Mouse (Mus musculus) monocyte, adult 5-6 weeks (primary cell): ENCODE measurements around the gene Arid1b. TPM values are rescaled to one million over a fixed set of nuclear protein-coding genes. Genes with fewer than 3 reads are reported as not detected.

ENCODE experiments used
- ATAC-seq: fragments of 153-309, 156-312 bp; replicated peaks from 2 replicates; pipeline ENCODE4 v1.8.0; 2017; ENCODE audit warnings: mild to moderate bottlenecking; ENCODE audit not compliant: low TSS enrichment, insufficient number of reproducible peaks, severe bottlenecking, poor library complexity, low FRiP score
- total RNA-seq: library from RNA; stranded (forward); fragments of 200-1000, 200-491, 200-594 nt; gene quantifications from 3 replicates; pipeline ENCODE4 v1.2.3, GENCODE M21; 2017

Gene Arid1b
- total RNA-seq, 1 experiment from 2014 or later: 15.9 TPM

DNA sequence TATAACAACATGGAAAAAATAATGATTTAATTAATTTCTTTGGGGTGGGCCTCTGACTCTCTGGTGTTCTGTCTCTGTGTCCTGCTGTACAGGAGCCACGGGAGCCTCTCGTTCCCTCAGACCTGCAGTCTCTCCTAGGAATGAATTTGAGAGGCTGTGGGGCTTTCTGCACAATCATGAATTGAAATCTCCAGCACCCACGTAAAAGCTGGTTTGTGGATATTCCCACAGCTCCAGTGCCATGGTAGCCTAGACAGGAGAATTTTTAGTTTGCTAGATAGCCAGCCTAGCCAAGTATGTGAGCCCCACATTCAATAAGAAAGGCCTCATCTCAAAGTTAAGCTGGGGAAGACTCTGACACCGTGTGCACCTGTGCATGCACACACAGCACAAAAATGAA, 335.3 kb downstream of the Arid1b start:
- ATAC-seq: no peak

DNA sequence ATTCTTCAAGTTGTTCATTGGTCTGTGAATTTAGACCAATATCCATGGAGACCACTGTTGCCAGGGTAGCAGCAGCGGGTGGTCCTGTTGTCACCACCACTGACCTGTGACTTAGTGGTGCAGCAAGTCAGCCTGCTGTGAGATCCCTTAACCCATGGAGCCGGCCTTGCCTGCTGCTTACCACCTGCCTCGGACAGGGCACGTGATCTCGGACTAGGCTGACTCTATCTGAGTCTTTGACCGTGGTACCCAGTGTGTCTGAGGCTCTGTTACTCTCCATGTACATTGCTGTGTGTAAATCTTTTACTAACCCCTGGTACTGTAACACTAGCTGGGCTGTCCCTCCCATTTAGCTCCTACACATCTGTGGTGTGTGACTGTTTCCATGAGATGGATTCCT, 335.9 kb downstream of the Arid1b start:
- no peak for ATAC-seq

DNA sequence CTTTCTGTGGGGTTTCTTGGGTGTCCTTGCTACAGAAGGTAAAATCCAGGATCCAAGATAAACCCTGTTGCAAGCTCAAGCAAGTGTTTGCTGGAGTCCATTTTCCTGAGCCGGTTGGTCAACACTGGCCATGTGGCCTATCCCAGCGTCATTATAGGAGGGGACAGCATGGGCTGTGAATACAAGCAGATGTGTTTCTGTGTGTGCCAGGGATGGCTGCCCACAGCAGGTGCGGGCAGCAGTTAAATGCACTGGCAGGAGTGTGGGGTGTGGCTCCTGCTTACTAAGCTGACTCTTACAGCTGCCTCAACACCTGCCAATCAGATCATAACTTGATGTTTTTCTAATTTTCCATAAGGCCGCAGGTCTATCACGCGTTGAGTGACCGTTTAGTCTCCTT, 336.5 kb downstream of the Arid1b start:
- ATAC-seq: no peak

DNA sequence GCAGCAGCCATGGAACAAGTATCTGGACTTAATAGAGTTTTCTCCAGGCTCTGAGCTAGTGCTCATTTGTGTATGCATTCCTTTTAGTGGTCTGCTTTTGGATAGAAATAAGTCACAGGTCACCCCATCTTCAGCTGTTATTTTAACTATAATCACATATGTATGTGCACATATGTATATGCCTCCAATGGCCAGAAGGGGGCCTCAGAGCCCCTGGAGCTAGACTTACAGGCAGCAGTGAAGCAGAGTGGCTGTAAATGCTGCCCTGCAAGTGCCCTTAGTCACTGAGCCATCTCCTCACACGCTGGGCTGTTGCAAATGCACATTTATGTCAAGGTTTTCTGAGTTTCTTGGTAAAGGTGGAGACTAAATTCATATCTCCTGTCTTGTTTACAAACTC, 337.3 kb downstream of the Arid1b start:
- no peak for ATAC-seq

DNA sequence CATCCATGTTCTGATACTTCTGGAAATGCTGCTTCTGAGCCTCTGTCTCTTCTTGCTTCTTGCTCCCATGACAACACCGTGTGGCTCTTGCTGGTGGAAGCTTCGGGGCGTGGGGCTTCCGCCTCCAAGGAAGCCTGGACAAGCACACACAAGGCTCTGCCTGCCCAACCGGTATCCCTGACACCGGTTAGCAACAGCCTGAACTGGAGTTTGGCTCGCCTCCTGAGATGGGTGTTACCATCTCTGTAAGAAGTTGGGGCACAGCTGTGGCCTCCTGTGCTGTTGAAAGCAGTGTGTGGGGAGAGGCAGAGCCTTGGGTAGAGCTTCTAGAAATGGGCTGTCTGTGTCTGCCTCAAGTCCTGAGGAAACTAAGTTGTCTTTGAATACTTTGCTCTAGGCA, 340.4 kb downstream of the Arid1b start:
- ATAC-seq: no peak

DNA sequence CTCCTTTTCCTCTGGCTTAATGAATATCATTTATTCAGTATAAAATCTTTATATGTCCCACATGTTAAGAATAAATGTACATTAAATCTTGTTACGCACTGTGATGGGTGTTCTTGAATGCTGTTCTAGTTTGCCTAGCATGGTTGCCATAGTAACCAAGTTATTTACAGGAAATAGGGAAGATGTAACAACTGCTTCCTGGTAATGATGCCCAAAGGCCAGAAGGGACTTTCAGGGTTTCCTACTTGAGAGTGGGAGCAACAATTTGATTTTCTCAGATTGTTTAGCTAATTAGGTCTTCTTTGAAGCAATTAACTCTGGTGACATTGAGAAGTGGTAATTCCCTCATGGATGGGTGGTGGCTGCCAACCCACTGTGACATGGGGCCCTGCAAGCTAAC, 350.3 kb downstream of the Arid1b start:
- ATAC-seq: no peak

DNA sequence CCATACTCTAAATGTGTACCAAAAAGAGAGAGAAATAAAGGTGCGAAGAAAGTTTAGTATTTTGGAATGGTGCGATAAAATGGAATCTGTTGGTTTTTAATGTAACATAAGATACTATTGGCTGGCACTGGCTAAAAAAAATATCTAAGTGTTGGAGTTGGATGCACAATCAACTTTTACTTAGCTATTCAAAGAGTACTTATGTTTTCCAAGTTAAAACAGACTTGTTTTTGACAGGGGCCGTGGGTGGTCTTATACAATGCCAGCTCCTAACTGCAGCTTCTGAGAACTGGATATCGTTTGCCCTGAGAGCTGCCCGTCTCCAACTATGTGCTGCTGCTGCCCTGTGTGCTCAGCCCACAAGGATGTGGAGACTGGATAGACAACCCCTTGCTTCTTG, 351.7 kb downstream of the Arid1b start:
- no peak for ATAC-seq

DNA sequence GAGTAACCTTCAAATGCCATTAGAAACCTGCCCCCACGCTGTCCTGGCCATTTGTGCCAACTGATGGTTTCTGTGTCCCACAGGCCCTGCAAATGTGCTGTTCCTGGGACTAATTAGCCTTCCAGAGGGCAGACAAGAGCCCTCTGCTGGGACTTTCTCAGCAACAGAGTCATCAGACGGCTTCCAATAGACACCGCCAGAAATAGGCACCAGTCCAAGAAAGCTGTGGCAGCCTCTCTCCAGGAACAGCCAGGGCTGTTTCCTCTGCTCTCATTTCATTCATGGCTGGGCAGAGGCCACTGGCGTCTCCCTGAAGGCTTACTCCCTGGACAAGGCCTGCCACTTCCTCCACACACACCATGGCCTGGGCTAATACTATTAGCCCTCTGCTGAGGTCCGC, 358.8 kb downstream of the Arid1b start:
- ATAC-seq: no peak

DNA sequence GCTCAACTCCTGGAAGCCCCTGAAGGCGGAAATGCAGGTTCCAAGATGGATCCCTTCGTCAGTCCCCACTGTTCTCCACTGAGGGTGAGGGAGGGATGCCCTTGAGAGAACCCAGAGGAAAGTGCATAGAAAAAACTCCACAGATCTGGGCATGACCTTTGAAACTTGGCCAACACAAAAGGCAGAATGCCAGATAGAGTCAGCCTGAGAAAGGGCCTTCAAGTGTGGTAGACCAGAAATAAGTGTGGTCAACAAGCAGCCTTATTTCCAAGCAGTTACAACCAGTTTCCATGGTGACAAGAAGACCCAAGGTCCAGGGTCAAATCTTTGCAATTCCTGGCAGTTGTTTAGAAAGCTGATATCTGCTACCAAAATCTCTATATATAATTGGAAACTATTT, 366.6 kb downstream of the Arid1b start:
- ATAC-seq: no peak

DNA sequence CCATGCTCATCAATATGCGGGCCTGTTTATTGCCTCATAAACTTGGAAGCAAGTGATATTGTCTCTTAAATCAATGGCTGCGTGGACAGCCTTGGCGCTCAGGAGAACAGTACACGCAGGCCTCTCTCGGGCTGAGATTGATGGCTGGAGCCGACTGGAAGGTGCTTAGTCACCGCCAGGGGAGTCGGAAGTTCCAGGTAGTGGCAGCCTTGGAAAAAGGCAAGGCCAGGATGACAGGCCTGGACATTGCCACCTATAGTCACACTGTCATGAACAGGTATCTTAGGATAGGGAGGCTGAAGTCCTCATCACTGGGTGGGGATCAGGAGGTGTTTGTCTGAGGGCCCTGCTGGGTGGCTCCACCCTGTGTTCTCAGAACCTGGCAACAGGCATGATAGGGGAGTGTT, 371.9 kb downstream of the Arid1b start:
- no peak for ATAC-seq

DNA sequence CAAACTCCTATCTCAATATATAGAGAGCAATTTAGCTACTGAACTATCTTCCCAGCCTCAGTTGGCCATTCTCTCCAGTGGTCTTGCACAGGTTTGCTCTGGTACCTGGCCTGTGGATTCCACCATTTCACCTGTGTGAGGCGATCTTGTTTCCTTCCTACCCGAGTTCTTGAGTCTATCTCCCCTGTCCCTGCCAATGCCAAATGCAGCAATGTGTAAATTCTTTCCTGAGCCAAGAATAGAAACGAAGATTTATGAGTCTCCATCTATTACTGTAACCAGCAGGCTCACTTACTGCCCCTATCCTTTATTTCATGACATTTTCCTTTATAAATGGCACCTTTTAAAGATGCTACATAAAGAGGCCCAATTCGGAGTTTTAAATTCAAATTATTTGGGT, 376.9 kb downstream of the Arid1b start:
- no peak for ATAC-seq

DNA sequence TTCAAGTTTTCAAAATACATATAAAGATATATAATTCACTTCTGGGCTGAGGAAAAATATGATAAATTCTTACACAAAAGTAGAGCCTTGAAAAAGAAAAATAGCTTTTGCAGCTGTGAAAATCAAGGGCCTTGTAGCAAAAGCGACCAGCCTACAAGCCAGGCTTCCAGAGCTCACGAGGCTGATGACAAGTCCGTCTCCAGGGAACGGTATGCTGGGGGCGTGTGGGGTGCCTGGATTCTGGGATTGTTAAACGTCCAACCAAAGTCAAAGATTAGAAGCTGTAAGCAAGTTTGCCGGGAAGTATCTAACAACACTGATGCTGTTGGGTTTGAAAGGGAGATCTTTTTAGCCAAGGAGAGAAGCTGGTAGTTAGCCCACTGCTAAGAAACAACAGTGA, 377.4 kb downstream of the Arid1b start:
- no peak for ATAC-seq

DNA sequence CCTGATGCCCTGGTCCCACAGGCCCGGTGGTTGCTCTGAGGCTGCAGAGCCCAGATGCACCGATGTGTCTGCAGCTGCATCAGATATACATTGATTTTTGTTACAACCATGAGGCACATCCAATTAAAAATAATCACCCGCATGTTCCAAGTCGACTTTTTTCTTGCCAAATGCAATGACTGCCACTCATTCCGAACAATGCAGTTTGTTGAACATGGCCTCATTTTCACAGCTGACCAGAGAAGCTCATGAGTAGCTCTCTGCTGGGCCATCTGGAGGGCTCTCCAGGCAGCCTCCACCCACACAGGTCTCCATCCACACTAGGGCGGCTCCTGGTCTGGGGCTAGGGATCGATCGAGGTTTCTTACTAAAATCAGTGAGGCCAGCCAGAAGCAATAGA, 378.8 kb downstream of the Arid1b start:
- no peak for ATAC-seq

DNA sequence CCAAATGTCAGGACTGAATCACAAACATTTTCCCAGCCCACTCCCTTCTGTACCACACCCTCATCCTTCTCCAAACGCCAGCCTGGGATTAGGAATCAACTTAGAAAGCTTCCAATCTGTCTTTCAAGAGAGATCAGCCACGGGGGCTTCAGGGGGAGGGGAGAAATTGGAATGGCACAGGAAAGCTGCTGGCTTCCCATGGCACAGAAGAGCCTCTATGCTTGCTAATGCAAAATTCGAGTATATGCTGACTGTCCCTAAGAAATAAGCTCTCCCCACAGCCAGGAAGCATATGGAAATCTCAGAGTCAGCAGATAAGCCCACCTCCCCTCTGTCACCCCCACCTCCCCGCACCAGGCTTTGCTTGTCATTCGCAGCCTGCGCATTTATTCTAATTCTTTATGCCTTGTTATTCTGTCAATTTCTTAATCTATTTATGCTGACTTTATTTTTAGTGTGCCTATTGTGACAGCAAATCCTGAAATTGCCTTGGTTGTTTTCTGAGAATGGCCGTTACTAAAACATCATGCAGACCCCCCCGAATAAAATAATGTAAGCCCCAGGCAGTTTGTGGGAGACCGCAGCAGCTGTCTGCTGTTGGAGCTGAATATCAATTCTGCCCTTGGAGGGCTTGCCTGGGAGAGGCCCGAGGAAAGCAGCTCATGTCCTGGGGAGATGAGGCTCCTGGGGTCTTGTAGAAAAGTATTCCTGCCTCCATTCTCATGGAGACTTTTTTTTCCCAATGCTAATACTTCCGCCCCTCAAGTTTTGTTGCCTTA, 383.2 kb downstream of the Arid1b start:
- no peak for ATAC-seq

DNA sequence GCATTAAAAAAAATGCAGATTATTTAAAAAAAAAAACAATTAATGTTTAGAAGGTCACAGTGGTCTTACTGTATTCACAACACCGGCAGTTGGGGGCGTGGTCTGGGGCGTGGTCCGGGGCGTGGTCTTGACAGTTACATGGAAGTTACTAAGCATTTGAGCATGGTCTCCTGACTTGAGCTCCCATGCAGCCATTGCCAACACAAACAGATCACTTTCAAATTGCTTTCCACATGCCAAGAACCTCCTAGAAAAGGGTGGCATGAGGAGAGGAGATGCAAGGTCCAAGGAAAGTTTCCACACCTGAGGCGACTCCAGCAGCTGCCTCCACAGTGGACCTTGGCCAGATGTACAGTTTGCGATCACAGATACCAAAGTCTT, 383.8 kb downstream of the Arid1b start:
- no peak for ATAC-seq

DNA sequence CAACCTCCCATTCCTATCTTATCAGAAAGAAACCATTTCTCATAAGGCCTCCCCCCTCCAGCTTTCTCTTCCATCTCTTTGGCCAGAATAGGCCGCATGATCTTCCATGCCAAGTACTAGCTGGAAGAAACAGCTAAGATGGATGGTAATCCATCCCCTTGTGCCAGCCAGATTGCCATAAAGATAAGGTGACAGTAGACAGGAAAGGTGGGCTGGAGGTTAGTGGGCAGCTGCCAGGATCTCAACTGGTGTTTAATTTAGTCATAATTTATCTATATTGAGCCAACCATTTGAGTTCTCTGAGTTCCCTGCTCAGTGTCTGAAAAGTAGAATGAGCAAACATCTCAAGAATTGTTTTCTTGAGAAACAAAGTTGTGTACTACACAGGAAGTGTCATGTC, 391.6 kb downstream of the Arid1b start:
- no peak for ATAC-seq

DNA sequence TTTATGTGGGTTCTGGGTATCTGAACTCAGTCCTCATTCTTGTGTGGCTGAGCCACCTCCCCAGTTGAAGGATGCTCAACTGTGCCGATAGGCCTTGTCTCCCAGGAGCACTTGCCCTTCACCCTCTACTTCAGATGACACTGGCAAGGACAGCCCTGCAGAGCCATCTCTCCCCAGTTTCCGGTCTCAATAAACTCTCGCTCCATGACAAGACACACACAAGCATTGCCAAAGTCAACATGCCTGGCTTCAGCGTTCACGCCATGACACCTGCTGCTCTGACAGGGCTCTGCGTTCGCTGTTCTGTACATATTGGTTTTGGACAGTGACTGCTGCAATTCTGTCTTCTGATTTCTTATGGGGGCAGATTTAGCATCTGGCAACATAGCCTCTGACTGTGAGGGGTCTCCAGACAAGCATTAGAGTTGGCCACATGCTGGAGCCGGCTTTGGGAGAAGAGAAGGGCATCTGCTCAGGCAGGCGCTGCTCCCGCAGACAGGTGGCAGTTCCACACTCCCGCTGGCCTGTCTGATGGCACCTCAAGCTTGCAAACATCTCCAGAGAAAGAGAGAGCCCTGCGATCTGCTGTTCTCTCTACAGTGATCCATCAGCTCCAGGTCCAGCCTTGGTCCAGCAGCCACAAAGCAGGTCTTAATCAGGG, 392.9 kb downstream of the Arid1b start:
- no peak for ATAC-seq

DNA sequence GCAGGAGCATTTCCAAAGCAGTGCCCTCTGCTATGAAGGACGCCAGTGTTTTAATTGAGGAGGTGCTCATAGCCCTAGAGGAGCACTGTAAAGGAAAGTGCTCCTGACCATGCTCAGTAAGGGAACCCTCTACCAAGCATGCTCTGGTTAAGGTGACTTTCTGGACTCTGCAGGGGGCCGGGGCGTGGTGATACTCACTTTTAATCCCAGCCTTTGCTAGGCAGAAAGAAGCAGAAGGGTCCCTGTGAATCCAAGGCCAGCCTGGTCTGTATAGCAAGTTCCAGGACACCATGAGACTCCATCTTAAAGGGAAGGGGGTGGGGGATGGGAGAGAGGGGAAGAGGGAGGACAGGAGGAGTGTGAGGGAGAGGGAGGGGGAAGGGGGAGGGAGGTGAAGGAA, 394.2 kb downstream of the Arid1b start:
- ATAC-seq: no peak

DNA sequence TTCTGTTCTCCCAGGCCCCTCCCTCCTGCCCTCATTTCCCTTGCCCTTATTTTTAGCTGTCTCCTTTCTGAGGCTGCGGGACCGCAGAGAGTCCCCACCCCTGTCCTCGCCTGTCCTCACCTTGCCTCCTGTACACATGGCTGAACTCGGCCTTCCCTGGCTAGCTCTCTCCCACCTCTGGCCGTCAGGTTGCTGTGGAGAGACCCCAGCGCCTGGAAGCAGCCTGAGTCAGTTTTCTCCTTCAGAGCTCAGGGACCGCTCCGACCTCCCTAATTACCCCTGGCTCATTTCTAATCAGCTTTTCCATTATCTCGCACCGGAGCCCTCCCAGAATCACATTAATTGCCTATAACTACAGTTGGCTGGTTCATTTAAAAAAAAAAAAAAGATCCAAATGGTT, 396.6 kb downstream of the Arid1b start:
- no peak for ATAC-seq

DNA sequence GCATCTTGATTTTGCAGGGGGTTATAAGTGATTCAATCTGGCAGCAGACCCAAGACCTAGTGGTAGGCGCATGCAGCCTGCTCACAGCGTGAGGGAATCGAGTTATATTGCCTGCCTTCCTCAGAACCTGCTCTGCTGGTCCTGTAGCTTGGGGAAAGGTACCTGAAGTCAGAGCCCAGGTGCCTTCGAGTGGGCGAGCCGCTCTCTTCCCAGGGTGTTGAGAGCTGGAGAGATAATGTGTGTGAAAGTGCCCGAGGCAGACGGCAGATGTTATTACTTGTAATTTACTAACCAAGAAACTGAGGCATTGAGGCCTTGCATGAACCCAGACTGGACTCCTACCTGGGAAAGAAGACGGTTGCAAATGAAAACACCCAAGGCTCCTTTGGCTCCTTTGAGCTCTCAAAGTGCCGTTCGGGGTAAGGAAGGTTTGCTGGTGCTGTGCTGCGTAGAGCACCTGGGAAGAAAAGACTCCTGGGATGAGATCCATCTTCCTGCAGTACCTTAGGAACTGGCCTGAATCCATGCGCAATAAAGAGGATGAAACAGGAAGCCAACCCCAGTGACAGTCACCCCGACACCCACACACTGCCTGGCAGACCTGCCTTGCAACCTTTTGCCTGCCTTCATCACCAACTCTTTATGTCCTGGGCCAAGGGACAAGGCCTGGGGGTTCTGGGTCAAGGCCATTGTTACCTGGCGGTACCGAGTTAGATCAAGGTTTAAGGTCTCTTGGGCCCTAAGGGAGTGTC, 401.5 kb downstream of the Arid1b start:
- no peak for ATAC-seq
